Mouse (Mus musculus) cerebellum, adult 2 months (tissue): ENCODE measurements around the gene Fxr2.

Experiments
- CTCF ChIP-seq: fragments of 200-500 bp; IDR thresholded peaks from 2 replicates; pipeline ENCODE4 v1.5.1; 2011; ENCODE audit warnings: low read depth, mild to moderate bottlenecking, control low read depth, low read length, moderate library complexity, borderline replicate concordance; ENCODE audit not compliant: insufficient read depth
- POLR2A ChIP-seq: fragments of 200-500 bp; IDR thresholded peaks from 2 replicates; pipeline ENCODE4 v1.6.1; 2011; ENCODE audit warnings: low read length, control low read depth, borderline replicate concordance; ENCODE audit not compliant: insufficient read depth

GRCm38 (mm10) chr11:69599436-69599835, 33.4 kb upstream of the Fxr2 start:
- TF ChIP-seq CTCF (no peak), POLR2A (no peak)
